Mouse (Mus musculus) testis, adult 2 months (tissue): Measurements from ENCODE around the gene Nxn.

ENCODE experiments used
- CTCF ChIP-seq: fragments of 200-500 bp; IDR thresholded peaks from 2 replicates; pipeline ENCODE4 v1.5.1; 2012; ENCODE audit warnings: low read depth, mild to moderate bottlenecking, inconsistent platforms, low read length, moderate library complexity; ENCODE audit not compliant: control insufficient read depth, insufficient read depth, insufficient replicate concordance
- POLR2A ChIP-seq: fragments of 200-500 bp; IDR thresholded peaks from 2 replicates; pipeline ENCODE4 v1.6.1; 2012; ENCODE audit warnings: low read depth, mild to moderate bottlenecking, inconsistent platforms, low read length, moderate library complexity; ENCODE audit not compliant: control insufficient read depth

GRCm38 (mm10) chr11:76255431-76256001 is 143.4 kb downstream of the Nxn start:
- TF ChIP-seq CTCF, result no peak
- TF ChIP-seq POLR2A, result no peak
